Mouse (Mus musculus): ENCODE data around the gene Rbpj.

GRCm38 (mm10) chr5:53692100-53692499 is 226.1 kb downstream of the Rbpj start:
- TF ChIP-seq CTCF (IDR thresholded peaks at IDR 0.05; ENCODE audit: extremely low read depth, insufficient read length, insufficient replicate concordance, low read depth, low read length) = no peak
- no peak for TF ChIP-seq POLR2A (IDR thresholded peaks at IDR 0.05; ENCODE audit: low read depth, low read length)

Measured in small intestine, adult 2 months (tissue).